Mouse (Mus musculus): ENCODE data around the gene Eif3d.

DNA sequence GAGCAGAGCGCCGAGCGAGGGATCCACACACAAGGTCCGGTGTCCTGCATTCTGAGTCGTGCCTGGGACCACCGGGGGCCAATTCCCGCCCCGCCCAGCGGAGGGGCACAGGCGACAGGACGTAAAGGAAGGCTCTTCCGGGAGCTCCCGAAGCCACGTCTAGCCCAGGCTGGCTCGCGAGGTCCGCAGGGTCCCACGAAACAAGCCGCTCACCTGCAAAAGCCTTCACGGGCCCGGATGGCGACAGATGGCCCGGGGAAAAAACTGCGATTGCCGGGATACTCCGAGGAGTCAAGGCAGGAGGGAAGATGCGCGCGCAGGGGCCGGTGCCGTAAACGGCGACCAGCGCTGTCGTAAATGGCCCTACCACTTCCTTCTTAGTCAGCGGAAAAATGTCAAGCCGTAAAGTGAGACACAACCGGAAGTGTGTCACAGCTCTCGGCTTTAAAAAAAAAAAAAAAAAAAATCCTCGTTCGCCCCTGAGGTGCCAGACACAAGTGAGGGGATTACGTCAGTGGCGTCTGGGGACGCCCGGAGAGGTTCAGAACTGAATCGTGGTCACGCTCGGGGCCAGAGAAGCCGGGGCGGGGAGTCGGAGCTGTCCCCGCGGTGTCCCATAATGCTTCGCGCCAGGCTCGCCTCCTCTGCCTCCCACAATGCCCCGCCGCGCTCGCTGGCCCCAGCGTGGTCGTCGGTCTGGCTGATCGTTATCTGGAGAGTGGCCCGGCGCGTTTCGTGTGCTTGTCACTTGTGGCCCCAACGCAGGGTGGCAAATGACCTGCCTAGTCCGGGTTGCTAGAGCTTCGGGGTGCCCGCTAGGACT is at the start of gene Eif3d:
- TF ChIP-seq GATA1 (IDR thresholded peaks at IDR 0.05; ENCODE audit: borderline replicate concordance, low read length) (0 out of 3 replicates have a peak, but pooled peaks have one; percentile 43), FLI1 (IDR thresholded peaks at IDR 0.05; ENCODE audit: low read length) (peak; percentile 53; the same call in 1 of the 2 replicates)

Measured in megakaryocyte, embryonic 14.5 days (primary cell).